Mouse (Mus musculus): Measurements from ENCODE around the gene Ctdsp1. TPM values are rescaled to one million over a fixed set of nuclear protein-coding genes. Genes with fewer than 3 reads are reported as not detected.

The Ctdsp1 gene
- polyA plus RNA-seq, 2 experiments: 36.0 to 37.6 TPM

- peaks cover 19 to 31% of the 10 kb centered on the region in 2 experiments for H3K4me1 ChIP-seq (replicated peaks; ENCODE audit: control insufficient read depth in 2 of 2, insufficient read depth in 2 of 2, low read length in 1 of 2)
- H3K4me2 ChIP-seq (ENCODE audit: low read depth): peak overlapping the region; percentile 70
- H3K9ac ChIP-seq (replicated peaks): peak overlapping the region; percentile 75; the same call in 1 of the 2 replicates
- TF ChIP-seq EP300 (IDR thresholded peaks at IDR 0.05; ENCODE audit: low read depth): no peak
- TF ChIP-seq CTCF (IDR thresholded peaks at IDR 0.05; ENCODE audit: low read depth): no peak
- H3K4me3 ChIP-seq (ENCODE audit: insufficient read depth in 1 of 2, low read depth in 2 of 2, low read length in 2 of 2): peak overlapping the region; percentile 61 to 78
- no peaks in the 10 kb centered on the region for H3K9me3 ChIP-seq (ENCODE audit: control insufficient read depth, low read length)
- H3K27ac ChIP-seq: peak overlapping the region; percentile 65
- DNase-seq (ENCODE audit: low read depth in 3 of 3, low spot score in 3 of 3) (no peak), ATAC-seq (ENCODE audit: insufficient read depth) (no peak)
- H3K36me3 ChIP-seq (replicated peaks; ENCODE audit: control insufficient read depth, insufficient read depth, low read depth): no peaks in the 10 kb centered on the region
- H3K27me3 ChIP-seq (ENCODE audit: control insufficient read depth, insufficient read depth, low read length): no peaks in the 10 kb centered on the region
- WGBS (ENCODE audit: insufficient replicate concordance): 35% methylated on average over 15 of the region's 15 CpGs
These were observed 3.8 kb upstream of the Ctdsp1 start for GRCm38 (mm10) chr1:74387386-74387988.

- ATAC-seq (ENCODE audit: insufficient read depth) (no peak), DNase-seq (ENCODE audit: low read depth in 3 of 3, low spot score in 3 of 3) (no peak)
- Histone ChIP-seq H3K4me2 (ENCODE audit: low read depth) (no peak overlapping the region), H3K27me3 (ENCODE audit: control insufficient read depth, insufficient read depth, low read length) (no peaks in the 10 kb centered on the region), H3K36me3 (replicated peaks; ENCODE audit: control insufficient read depth, insufficient read depth, low read depth) (peaks cover 2% of the 10 kb centered on the region), H3K9ac (replicated peaks) (no peak overlapping the region), H3K4me1 (replicated peaks; ENCODE audit: control insufficient read depth in 2 of 2, insufficient read depth in 2 of 2, low read length in 1 of 2) (peaks cover 23 to 33% of the 10 kb centered on the region in 2 experiments), H3K27ac (no peak overlapping the region), H3K9me3 (ENCODE audit: control insufficient read depth, low read length) (no peaks in the 10 kb centered on the region), H3K4me3 (ENCODE audit: insufficient read depth in 1 of 2, low read depth in 2 of 2, low read length in 2 of 2) (no peak overlapping the region)
- WGBS (ENCODE audit: insufficient replicate concordance): 80% methylated on average over 7 of the region's 7 CpGs
- no peak for TF ChIP-seq CTCF (IDR thresholded peaks at IDR 0.05; ENCODE audit: low read depth)
- no peak for TF ChIP-seq EP300 (IDR thresholded peaks at IDR 0.05; ENCODE audit: low read depth)
These were observed 2.9 kb upstream of the Ctdsp1 start for GRCm38 (mm10) chr1:74388398-74388920.

DNA sequence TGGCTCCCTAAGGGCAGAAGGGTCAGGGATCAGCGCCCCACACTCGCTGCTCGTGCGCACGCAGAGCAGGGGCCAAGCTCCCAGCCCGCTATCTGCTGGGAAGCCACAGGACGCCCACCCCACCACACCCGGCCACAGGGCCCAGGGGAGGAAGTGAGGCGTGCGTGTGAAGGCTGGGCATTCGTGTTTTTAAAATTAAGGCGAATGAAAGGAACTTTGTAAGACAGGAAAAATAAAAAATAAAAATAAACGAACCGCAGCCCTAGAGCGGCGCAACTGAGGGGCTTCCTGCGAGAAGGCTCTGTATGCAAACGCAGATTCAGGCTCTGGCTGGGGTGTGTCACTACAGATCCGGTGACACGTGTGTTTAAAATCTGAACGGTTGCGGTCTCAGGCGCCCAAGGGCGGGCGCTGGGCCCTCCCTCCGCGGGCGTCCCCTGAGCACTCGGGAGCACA is 1.4 kb upstream of the Ctdsp1 start:
- Histone ChIP-seq H3K36me3 (replicated peaks; ENCODE audit: control insufficient read depth, insufficient read depth, low read depth) (peaks cover 15% of the 10 kb centered on the region), H3K9me3 (ENCODE audit: control insufficient read depth, low read length) (no peaks in the 10 kb centered on the region), H3K27me3 (ENCODE audit: control insufficient read depth, insufficient read depth, low read length) (no peaks in the 10 kb centered on the region), H3K27ac (peak overlapping the region; percentile 83), H3K4me3 (ENCODE audit: insufficient read depth in 1 of 2, low read depth in 2 of 2, low read length in 2 of 2) (peak overlapping the region in 1 of 2 experiments; percentile 84; a peak in 2 of 4 replicates), H3K9ac (replicated peaks) (peak overlapping the region; percentile 33; the same call in 1 of the 2 replicates), H3K4me1 (replicated peaks; ENCODE audit: control insufficient read depth in 2 of 2, insufficient read depth in 2 of 2, low read length in 1 of 2) (peaks cover 23 to 34% of the 10 kb centered on the region in 2 experiments), H3K4me2 (ENCODE audit: low read depth) (peak overlapping the region; percentile 68)
- DNase-seq (ENCODE audit: low read depth in 3 of 3, low spot score in 3 of 3) (no peak), ATAC-seq (ENCODE audit: insufficient read depth) (no peak)
- WGBS (ENCODE audit: insufficient replicate concordance): under 1% methylated on average over 29 of the region's 29 CpGs
- TF ChIP-seq EP300 (IDR thresholded peaks at IDR 0.05; ENCODE audit: low read depth): no peak
- no peak for TF ChIP-seq CTCF (IDR thresholded peaks at IDR 0.05; ENCODE audit: low read depth)

GRCm38 (mm10) chr1:74390287-74390906 is 912 bp upstream of the Ctdsp1 start:
- peak overlapping the region; percentile 68 for H3K4me2 ChIP-seq (ENCODE audit: low read depth)
- 3% methylated on average over 21 of the region's 21 CpGs for WGBS (ENCODE audit: insufficient replicate concordance)
- peaks cover 23 to 34% of the 10 kb centered on the region in 2 experiments for H3K4me1 ChIP-seq (replicated peaks; ENCODE audit: control insufficient read depth in 2 of 2, insufficient read depth in 2 of 2, low read length in 1 of 2)
- no peak for ATAC-seq (ENCODE audit: insufficient read depth)
- no peaks in the 10 kb centered on the region for H3K27me3 ChIP-seq (ENCODE audit: control insufficient read depth, insufficient read depth, low read length)
- peaks cover 20% of the 10 kb centered on the region for H3K36me3 ChIP-seq (replicated peaks; ENCODE audit: control insufficient read depth, insufficient read depth, low read depth)
- TF ChIP-seq EP300 (IDR thresholded peaks at IDR 0.05; ENCODE audit: low read depth): no peak
- TF ChIP-seq CTCF (IDR thresholded peaks at IDR 0.05; ENCODE audit: low read depth): peak; percentile 95
- peak overlapping the region; percentile 73 to 84 for H3K4me3 ChIP-seq (ENCODE audit: insufficient read depth in 1 of 2, low read depth in 2 of 2, low read length in 2 of 2)
- DNase-seq (ENCODE audit: low read depth in 3 of 3, low spot score in 3 of 3): peak in 2 of 3 experiments; percentile 66 to 78
- H3K9me3 ChIP-seq (ENCODE audit: control insufficient read depth, low read length): no peaks in the 10 kb centered on the region
- H3K9ac ChIP-seq (replicated peaks): peak overlapping the region; percentile 95
- H3K27ac ChIP-seq: peak overlapping the region; percentile 83

Measured in liver, embryonic 14.5 days (tissue).